Mouse (Mus musculus) hindbrain, embryonic 16.5 days (tissue): ENCODE measurements around the gene Vcam1. TPM values are rescaled to one million over a fixed set of nuclear protein-coding genes. Genes with fewer than 3 reads are reported as not detected.

ENCODE experiments used
- ATAC-seq: fragments of 200-750 bp; cut with Nextera tagmentation; 2 replicates; pipeline ENCODE4 v1.8.0; 2017; ENCODE audit warnings: moderate TSS enrichment, moderate library complexity
- H3K27ac ChIP-seq: fragments of 300-500 bp; sonication (generic); 2 replicates; pipeline ENCODE4 v1.5.1; 2014; ENCODE audit warnings: low read depth, mild to moderate bottlenecking, control low read depth, low read length, moderate library complexity
- H3K27me3 ChIP-seq: fragments of 300-500 bp; sonication (generic); replicated peaks from 2 replicates; pipeline ENCODE4 v1.6.1; 2014; ENCODE audit warnings: low read length; ENCODE audit not compliant: control insufficient read depth, insufficient read depth
- H3K36me3 ChIP-seq: fragments of 300-500 bp; sonication (generic); 2 replicates; pipeline ENCODE4 v1.6.1; 2014; ENCODE audit warnings: mild to moderate bottlenecking, low read length, moderate library complexity, mixed read lengths; ENCODE audit not compliant: control insufficient read depth, insufficient read depth
- H3K4me1 ChIP-seq: fragments of 300-500 bp; sonication (generic); 2 replicates; pipeline ENCODE4 v1.6.1; 2014; ENCODE audit warnings: low read depth, low read length; ENCODE audit not compliant: control insufficient read depth, insufficient read depth
- H3K4me2 ChIP-seq: fragments of 300-500 bp; sonication (generic); 2 replicates; pipeline ENCODE4 v1.6.1; 2014; ENCODE audit warnings: mild to moderate bottlenecking, low read length, control low read depth, moderate library complexity
- H3K4me3 ChIP-seq: fragments of 300-500 bp; sonication (generic); 2 replicates; pipeline ENCODE4 v1.5.1; 2014; ENCODE audit warnings: mild to moderate bottlenecking, low read length, control low read depth, moderate library complexity
- H3K9ac ChIP-seq: fragments of 300-500 bp; sonication (generic); 2 replicates; pipeline ENCODE4 v1.6.1; 2014; ENCODE audit warnings: low read depth, mild to moderate bottlenecking, control low read depth, low read length, moderate library complexity
- H3K9me3 ChIP-seq: fragments of 300-500 bp; sonication (generic); 2 replicates; pipeline ENCODE4 v1.6.1; 2014; ENCODE audit warnings: mild to moderate bottlenecking, low read length, moderate library complexity; ENCODE audit not compliant: control insufficient read depth
- WGBS: fragments of 180-500 bp; shearing (Covaris S2); extraction: QIAGEN DNeasy Blood & Tissue Kit; methylation state at CpG from one replicate; pipeline ENCODE4 v1.1.7; 2014; 5-methylcytosine and 5-hydroxymethylcytosine counted together
- polyA plus RNA-seq: library from polyadenylated mRNA; unstranded; fragments of >200 nt; fragmentation: Nextera tagmentation; extraction: Ambion mirVana; gene quantifications from 2 replicates; pipeline ENCODE4 v1.2.1, GENCODE M21; 2015

The Vcam1 gene
- polyA plus RNA-seq, 1 experiment from 2014 or later = 42.0 TPM

- Histone ChIP-seq H3K9me3 (no peaks in the 10 kb centered on the region), H3K27ac (no peak overlapping the region), H3K9ac (no peak overlapping the region), H3K36me3 (no peaks in the 10 kb centered on the region), H3K4me1 (no peaks in the 10 kb centered on the region; the same call in 1 of the 2 replicates), H3K4me3 (no peak overlapping the region), H3K27me3 (no peaks in the 10 kb centered on the region), H3K4me2 (no peak overlapping the region)
- no peak for ATAC-seq
- WGBS = 42% methylated on average over 4 of the region's 4 CpGs
Measured at GRCm38 (mm10) chr3:116104270-116104669, 25.2 kb downstream of the Vcam1 start.

GRCm38 (mm10) chr3:116100850-116101249 lies 28.6 kb downstream of the Vcam1 start:
- Histone ChIP-seq H3K36me3 (no peaks in the 10 kb centered on the region), H3K4me1 (no peaks in the 10 kb centered on the region; the same call in 1 of the 2 replicates), H3K4me2 (no peak overlapping the region), H3K27me3 (no peaks in the 10 kb centered on the region), H3K9ac (no peak overlapping the region), H3K27ac (no peak overlapping the region), H3K4me3 (no peak overlapping the region), H3K9me3 (no peaks in the 10 kb centered on the region)
- WGBS = 88% methylated on average over 1 of the region's 1 CpGs
- ATAC-seq = no peak

- no peak for ATAC-seq
- H3K9me3 ChIP-seq = peaks cover 3% of the 10 kb centered on the region; the same call in 1 of the 2 replicates
- H3K27me3 ChIP-seq = no peaks in the 10 kb centered on the region
- H3K9ac ChIP-seq = no peak overlapping the region
- no peak overlapping the region for H3K27ac ChIP-seq
- WGBS = 72% methylated on average over 3 of the region's 3 CpGs
- no peaks in the 10 kb centered on the region for H3K36me3 ChIP-seq
- no peaks in the 10 kb centered on the region for H3K4me1 ChIP-seq
- H3K4me2 ChIP-seq = no peak overlapping the region
- no peak overlapping the region for H3K4me3 ChIP-seq
Measured at GRCm38 (mm10) chr3:116095934-116096333, 33.6 kb downstream of the Vcam1 start.

GRCm38 (mm10) chr3:116095312-116095711 lies 34.2 kb downstream of the Vcam1 start:
- Histone ChIP-seq H3K9me3 (peaks cover 3% of the 10 kb centered on the region; the same call in 1 of the 2 replicates), H3K4me1 (no peaks in the 10 kb centered on the region), H3K9ac (no peak overlapping the region), H3K4me3 (no peak overlapping the region), H3K27ac (no peak overlapping the region), H3K36me3 (no peaks in the 10 kb centered on the region), H3K4me2 (no peak overlapping the region), H3K27me3 (no peaks in the 10 kb centered on the region)
- no peak for ATAC-seq
- WGBS = 75% methylated on average over 4 of the region's 4 CpGs

- H3K4me3 ChIP-seq = no peak overlapping the region
- no peaks in the 10 kb centered on the region for H3K36me3 ChIP-seq
- 82% methylated on average over 1 of the region's 1 CpGs for WGBS
- no peaks in the 10 kb centered on the region for H3K4me1 ChIP-seq
- no peak overlapping the region for H3K4me2 ChIP-seq
- H3K9ac ChIP-seq = no peak overlapping the region
- peaks cover 3% of the 10 kb centered on the region; the same call in 1 of the 2 replicates for H3K9me3 ChIP-seq
- no peaks in the 10 kb centered on the region for H3K27me3 ChIP-seq
- no peak overlapping the region for H3K27ac ChIP-seq
- ATAC-seq = no peak
Measured at GRCm38 (mm10) chr3:116094886-116095285, 34.6 kb downstream of the Vcam1 start.

- Histone ChIP-seq H3K4me1 (no peaks in the 10 kb centered on the region), H3K9ac (no peak overlapping the region), H3K36me3 (no peaks in the 10 kb centered on the region), H3K9me3 (peaks cover 3% of the 10 kb centered on the region; the same call in 1 of the 2 replicates), H3K27ac (no peak overlapping the region), H3K4me3 (no peak overlapping the region), H3K4me2 (no peak overlapping the region), H3K27me3 (no peaks in the 10 kb centered on the region)
- WGBS = 86% methylated on average over 2 of the region's 2 CpGs
- no peak for ATAC-seq
Measured at GRCm38 (mm10) chr3:116094288-116094687, 35.2 kb downstream of the Vcam1 start.

- no peak overlapping the region for H3K4me3 ChIP-seq
- H3K9ac ChIP-seq = no peak overlapping the region
- no peaks in the 10 kb centered on the region for H3K27me3 ChIP-seq
- 89% methylated on average over 3 of the region's 3 CpGs for WGBS
- no peak overlapping the region for H3K4me2 ChIP-seq
- peaks cover 6% of the 10 kb centered on the region; the same call in 1 of the 2 replicates for H3K9me3 ChIP-seq
- no peaks in the 10 kb centered on the region for H3K4me1 ChIP-seq
- H3K36me3 ChIP-seq = no peaks in the 10 kb centered on the region
- no peak for ATAC-seq
- H3K27ac ChIP-seq = no peak overlapping the region
Measured at GRCm38 (mm10) chr3:116092547-116092946, 36.9 kb downstream of the Vcam1 start.

- Histone ChIP-seq H3K4me1 (no peaks in the 10 kb centered on the region), H3K9me3 (peaks cover 6% of the 10 kb centered on the region; the same call in 1 of the 2 replicates), H3K4me3 (no peak overlapping the region), H3K27ac (no peak overlapping the region), H3K9ac (no peak overlapping the region), H3K27me3 (no peaks in the 10 kb centered on the region), H3K36me3 (no peaks in the 10 kb centered on the region), H3K4me2 (no peak overlapping the region)
- WGBS = 88% methylated on average over 5 of the region's 5 CpGs
- ATAC-seq = no peak
Measured at GRCm38 (mm10) chr3:116091706-116092105, 37.8 kb downstream of the Vcam1 start.

GRCm38 (mm10) chr3:116085962-116086361 lies 43.5 kb downstream of the Vcam1 start:
- Histone ChIP-seq H3K27ac (no peak overlapping the region), H3K27me3 (no peaks in the 10 kb centered on the region), H3K9ac (no peak overlapping the region), H3K9me3 (peaks cover 3% of the 10 kb centered on the region; the same call in 1 of the 2 replicates), H3K36me3 (no peaks in the 10 kb centered on the region), H3K4me3 (no peak overlapping the region), H3K4me1 (no peaks in the 10 kb centered on the region), H3K4me2 (no peak overlapping the region)
- no peak for ATAC-seq
- WGBS = 87% methylated on average over 4 of the region's 4 CpGs
